Mouse (Mus musculus): ENCODE results near the gene Gm26566. TPM values are rescaled to one million over a fixed set of nuclear protein-coding genes. Genes with fewer than 3 reads are reported as not detected.

The Gm26566 gene
- total RNA-seq (2015) (not detected in 2 replicates), total RNA-seq (2017) (0.55 TPM in 1 of 2 replicates, not detected in the other)

GRCm38 (mm10) chr4:88721791-88722721 lies at the start of gene Gm26566, which contains the start of gene Klhl9:
Gm26566 (plus strand) TSS chr4:88721805.
Klhl9 (minus strand) TSS chr4:88722465.
- peak; percentile 91 for ATAC-seq (ENCODE audit: poor library complexity, severe bottlenecking)

GRCm38 (mm10) chr4:88676824-88677223 lies 44.8 kb upstream of the Gm26566 start, which contains the start of gene Ifna16:
Ifna16 (minus strand) TSS chr4:88676924.
- ATAC-seq (ENCODE audit: poor library complexity, severe bottlenecking), result no peak

- ATAC-seq (ENCODE audit: poor library complexity, severe bottlenecking), result 0 out of 2 replicates have a peak, but pooled peaks have one; percentile 57
Measured at GRCm38 (mm10) chr4:88680362-88680761, 41.2 kb upstream of the Gm26566 start.

- ATAC-seq (ENCODE audit: poor library complexity, severe bottlenecking), result no peak
Measured at GRCm38 (mm10) chr4:88681353-88681752, 40.3 kb upstream of the Gm26566 start.

GRCm38 (mm10) chr4:88683812-88684211 lies 37.8 kb upstream of the Gm26566 start, which contains the start of gene Ifna2:
Ifna2 (minus strand) TSS chr4:88683912.
- no peak for ATAC-seq (ENCODE audit: poor library complexity, severe bottlenecking)

GRCm38 (mm10) chr4:88691259-88691658 lies 30.3 kb upstream of the Gm26566 start, which contains the start of gene Ifnab:
Ifnab (minus strand) TSS chr4:88691359.
- no peak for ATAC-seq (ENCODE audit: poor library complexity, severe bottlenecking)

- ATAC-seq (ENCODE audit: poor library complexity, severe bottlenecking), result 0 out of 2 replicates have a peak, but pooled peaks have one; percentile 17
Measured at GRCm38 (mm10) chr4:88692537-88692936, 29.1 kb upstream of the Gm26566 start.

- peak; percentile 77 for ATAC-seq (ENCODE audit: poor library complexity, severe bottlenecking)
Measured at GRCm38 (mm10) chr4:88693392-88693791, 28.2 kb upstream of the Gm26566 start.

GRCm38 (mm10) chr4:88696237-88696884 lies 25.2 kb upstream of the Gm26566 start:
- peak; percentile 89 for ATAC-seq (ENCODE audit: poor library complexity, severe bottlenecking)

GRCm38 (mm10) chr4:88697108-88697507 lies 24.5 kb upstream of the Gm26566 start:
- no peak for ATAC-seq (ENCODE audit: poor library complexity, severe bottlenecking)

GRCm38 (mm10) chr4:88697753-88698152 lies 23.9 kb upstream of the Gm26566 start:
- ATAC-seq (ENCODE audit: poor library complexity, severe bottlenecking), result no peak

GRCm38 (mm10) chr4:88698781-88699180 lies 22.8 kb upstream of the Gm26566 start:
- ATAC-seq (ENCODE audit: poor library complexity, severe bottlenecking), result peak; percentile 78

- no peak for ATAC-seq (ENCODE audit: poor library complexity, severe bottlenecking)
Measured at GRCm38 (mm10) chr4:88699301-88699700, 22.3 kb upstream of the Gm26566 start.

- ATAC-seq (ENCODE audit: poor library complexity, severe bottlenecking), result peak; percentile 85
Measured at GRCm38 (mm10) chr4:88705924-88706323, 15.7 kb upstream of the Gm26566 start.

GRCm38 (mm10) chr4:88707128-88707826 lies 14.3 kb upstream of the Gm26566 start:
- peak; percentile 78 for ATAC-seq (ENCODE audit: poor library complexity, severe bottlenecking)

- no peak for ATAC-seq (ENCODE audit: poor library complexity, severe bottlenecking)
Measured at GRCm38 (mm10) chr4:88714281-88714680, 7.3 kb upstream of the Gm26566 start.

GRCm38 (mm10) chr4:88715059-88715458 lies 6.5 kb upstream of the Gm26566 start:
- ATAC-seq (ENCODE audit: poor library complexity, severe bottlenecking), result no peak

GRCm38 (mm10) chr4:88718715-88719114 lies 2.9 kb upstream of the Gm26566 start:
- no peak for ATAC-seq (ENCODE audit: poor library complexity, severe bottlenecking)

- no peak for ATAC-seq (ENCODE audit: poor library complexity, severe bottlenecking)
Measured at GRCm38 (mm10) chr4:88723497-88724090, 2.0 kb downstream of the Gm26566 start.

- ATAC-seq (ENCODE audit: poor library complexity, severe bottlenecking), result no peak
Measured at GRCm38 (mm10) chr4:88726727-88727126, 5.1 kb downstream of the Gm26566 start.
